Mouse (Mus musculus) megakaryocyte, embryonic 14.5 days (primary cell): ENCODE results near the gene Mroh7. TPM values are rescaled to one million over a fixed set of nuclear protein-coding genes. Genes with fewer than 3 reads are reported as not detected.

Experiments used
- H3K27me3 ChIP-seq: replicated peaks from 2 replicates; pipeline ENCODE3; 2012; ENCODE audit warnings: inconsistent platforms
- H3K36me3 ChIP-seq: replicated peaks from 2 replicates; pipeline ENCODE3; 2012; ENCODE audit warnings: low read length, inconsistent platforms, mixed read lengths
- H3K4me1 ChIP-seq: 2 replicates; pipeline ENCODE4 v1.6.1; 2012; ENCODE audit warnings: inconsistent platforms
- H3K4me3 ChIP-seq: replicated peaks from 2 replicates; pipeline ENCODE3; 2012; ENCODE audit warnings: moderate library complexity, mild to moderate bottlenecking, inconsistent platforms
- H3K9me3 ChIP-seq: 2 replicates; pipeline ENCODE4 v1.6.1; 2012; ENCODE audit warnings: inconsistent platforms
- FLI1 ChIP-seq: IDR thresholded peaks from 2 replicates; pipeline ENCODE4 v1.6.1; 2012; ENCODE audit warnings: low read length, inconsistent platforms, mixed read lengths
- GATA1 ChIP-seq: IDR thresholded peaks from 3 replicates; pipeline ENCODE4 v1.6.1; 2012; ENCODE audit warnings: mixed read lengths, low read length, inconsistent platforms, borderline replicate concordance
- polyA plus RNA-seq: library from polyadenylated mRNA; stranded (reverse); fragments of >175 nt; gene quantifications from 2 replicates; pipeline ENCODE4 v1.2.3, GENCODE M21; 2012; ENCODE audit warnings: low replicate concordance; ENCODE audit not compliant: insufficient read depth

Gene Mroh7
- polyA plus RNA-seq, 1 experiment, result not detected

GRCm38 (mm10) chr4:106704416-106704815 is 26.3 kb downstream of the Mroh7 start:
- TF ChIP-seq FLI1, result no peak
- TF ChIP-seq GATA1, result no peak

GRCm38 (mm10) chr4:106703956-106704355 is 26.8 kb downstream of the Mroh7 start:
- H3K4me1 ChIP-seq, result peaks cover 48% of the 10 kb centered on the region
- no peak overlapping the region for H3K4me3 ChIP-seq
- H3K36me3 ChIP-seq, result no peaks in the 10 kb centered on the region
- H3K27me3 ChIP-seq, result peaks cover 67% of the 10 kb centered on the region
- no peaks in the 10 kb centered on the region for H3K9me3 ChIP-seq
- TF ChIP-seq FLI1 (no peak), GATA1 (no peak)

More at GRCm38 (mm10) chr4:106704416-106704815, 26.3 kb downstream of the Mroh7 start:
- H3K9me3 ChIP-seq, result no peaks in the 10 kb centered on the region
- H3K36me3 ChIP-seq, result no peaks in the 10 kb centered on the region
- peaks cover 68% of the 10 kb centered on the region for H3K27me3 ChIP-seq
- H3K4me1 ChIP-seq, result peaks cover 48% of the 10 kb centered on the region
- no peak overlapping the region for H3K4me3 ChIP-seq

- peaks cover 75% of the 10 kb centered on the region for H3K27me3 ChIP-seq
- no peak for TF ChIP-seq GATA1
- peaks cover 35% of the 10 kb centered on the region for H3K4me1 ChIP-seq
- H3K36me3 ChIP-seq, result no peaks in the 10 kb centered on the region
- H3K4me3 ChIP-seq, result no peak overlapping the region
- no peaks in the 10 kb centered on the region for H3K9me3 ChIP-seq
These were observed 29.9 kb downstream of the Mroh7 start for GRCm38 (mm10) chr4:106700798-106701197.

GRCm38 (mm10) chr4:106699989-106700388 is 30.7 kb downstream of the Mroh7 start:
- H3K4me3 ChIP-seq, result no peak overlapping the region
- no peaks in the 10 kb centered on the region for H3K9me3 ChIP-seq
- no peaks in the 10 kb centered on the region for H3K36me3 ChIP-seq
- H3K4me1 ChIP-seq, result peaks cover 32% of the 10 kb centered on the region
- H3K27me3 ChIP-seq, result peaks cover 77% of the 10 kb centered on the region
- no peak for TF ChIP-seq FLI1
- no peak for TF ChIP-seq GATA1

- peaks cover 20% of the 10 kb centered on the region for H3K4me1 ChIP-seq
- H3K36me3 ChIP-seq, result no peaks in the 10 kb centered on the region
- peaks cover 70% of the 10 kb centered on the region for H3K27me3 ChIP-seq
- TF ChIP-seq GATA1, result no peak
- no peak for TF ChIP-seq FLI1
- H3K4me3 ChIP-seq, result no peak overlapping the region
- no peaks in the 10 kb centered on the region for H3K9me3 ChIP-seq
These were observed 36.8 kb downstream of the Mroh7 start for GRCm38 (mm10) chr4:106693841-106694430.

- Histone ChIP-seq H3K9me3 (no peaks in the 10 kb centered on the region), H3K27me3 (peaks cover 38% of the 10 kb centered on the region), H3K4me3 (peak overlapping the region; percentile 64), H3K4me1 (peaks cover 34% of the 10 kb centered on the region), H3K36me3 (no peaks in the 10 kb centered on the region)
- TF ChIP-seq GATA1 (no peak), FLI1 (no peak)
These were observed 42.0 kb downstream of the Mroh7 start for GRCm38 (mm10) chr4:106688636-106689296.

- Histone ChIP-seq H3K27me3 (peaks cover 10% of the 10 kb centered on the region), H3K36me3 (peaks cover 16% of the 10 kb centered on the region), H3K4me3 (no peak overlapping the region), H3K9me3 (no peaks in the 10 kb centered on the region), H3K4me1 (peaks cover 51% of the 10 kb centered on the region)
- TF ChIP-seq FLI1, result no peak
These were observed 49.8 kb downstream of the Mroh7 start for GRCm38 (mm10) chr4:106680955-106681354.

GRCm38 (mm10) chr4:106679152-106679551 is 51.6 kb downstream of the Mroh7 start:
- TF ChIP-seq GATA1, result no peak
- no peak for TF ChIP-seq FLI1
- Histone ChIP-seq H3K4me3 (peak overlapping the region; percentile 94), H3K4me1 (peaks cover 48% of the 10 kb centered on the region), H3K27me3 (peaks cover 3% of the 10 kb centered on the region), H3K36me3 (peaks cover 32% of the 10 kb centered on the region), H3K9me3 (no peaks in the 10 kb centered on the region)

- peaks cover 37% of the 10 kb centered on the region for H3K36me3 ChIP-seq
- peak within 1 kb of the TSS; percentile 94 for H3K4me3 ChIP-seq
- peaks cover 48% of the 10 kb centered on the region for H3K4me1 ChIP-seq
- H3K9me3 ChIP-seq, result no peaks in the 10 kb centered on the region
- no peak for TF ChIP-seq FLI1
- TF ChIP-seq GATA1, result no peak
- H3K27me3 ChIP-seq, result peaks cover 3% of the 10 kb centered on the region
These were observed 52.1 kb downstream of the Mroh7 start, which contains the start of gene Ttc4 for GRCm38 (mm10) chr4:106678442-106679118. Gene Ttc4 (minus strand): TSS chr4:106678944.

- no peak overlapping the region for H3K4me3 ChIP-seq
- no peak for TF ChIP-seq FLI1
- H3K36me3 ChIP-seq, result peaks cover 54% of the 10 kb centered on the region
- H3K9me3 ChIP-seq, result no peaks in the 10 kb centered on the region
- peaks cover 43% of the 10 kb centered on the region for H3K4me1 ChIP-seq
- no peaks in the 10 kb centered on the region for H3K27me3 ChIP-seq
These were observed 54.0 kb downstream of the Mroh7 start for GRCm38 (mm10) chr4:106676749-106677148.
